Mouse (Mus musculus) left cerebral cortex, adult 8-10 months (tissue): ENCODE measurements at regions not wholly inside any gene's neighbourhood (a gene's known extent, or its start where the extent isn't known, plus 50 kb on each side); places are given as distances from the start of the nearest gene placed in this dataset.

Experiments
- DNase-seq, 2 experiments: peaks; one replicate each; pipeline ENCODE4 v3.0.0; 2022; ENCODE audit warnings: low spot score in 2 of 2

DNA sequence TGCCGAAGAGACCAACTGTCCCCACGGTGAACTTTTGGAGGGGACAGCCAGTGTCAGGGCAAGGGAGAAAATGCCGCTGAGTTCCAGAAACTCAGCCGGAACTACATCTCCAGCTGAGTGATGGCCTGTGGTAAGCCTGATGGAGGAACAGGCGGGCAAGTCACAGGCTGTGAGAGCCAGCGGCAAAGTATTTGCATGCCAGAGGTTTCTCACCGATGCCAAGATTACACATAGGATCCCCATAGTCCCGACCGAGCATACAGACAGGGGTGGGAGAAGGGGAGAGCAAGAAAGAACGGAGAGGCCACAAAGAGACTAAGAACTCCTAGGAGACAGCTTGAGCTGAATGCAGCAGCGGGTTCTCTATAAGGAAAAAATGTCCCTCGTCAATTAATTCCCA, 55.8 kb upstream of the Daam1 start:
- no peak for DNase-seq

GRCm38 (mm10) chr12:71778137-71778536, 52.7 kb upstream of the Daam1 start:
- DNase-seq: peak; percentile 21 to 27

GRCm38 (mm10) chr12:71778948-71779347, 51.9 kb upstream of the Daam1 start:
- DNase-seq: no peak

GRCm38 (mm10) chr12:71779418-71779817, 51.5 kb upstream of the Daam1 start:
- no peak for DNase-seq
